Mouse (Mus musculus) left cerebral cortex, adult 8-10 months (tissue): ENCODE measurements around the gene Alox12. TPM values are rescaled to one million over a fixed set of nuclear protein-coding genes. Genes with fewer than 3 reads are reported as not detected.

Experiments used
- DNase-seq, 2 experiments: peaks; one replicate each; pipeline ENCODE4 v3.0.0; 2022; ENCODE audit warnings: low spot score in 2 of 2
- total RNA-seq, 4 experiments: library from RNA; stranded (reverse); gene quantifications; 2 replicates each; pipeline ENCODE4 v1.2.4; 2022

Gene Alox12
- total RNA-seq, 4 experiments from 2014 or later, result 0.23 to 0.82 (median 0.55) TPM

DNA sequence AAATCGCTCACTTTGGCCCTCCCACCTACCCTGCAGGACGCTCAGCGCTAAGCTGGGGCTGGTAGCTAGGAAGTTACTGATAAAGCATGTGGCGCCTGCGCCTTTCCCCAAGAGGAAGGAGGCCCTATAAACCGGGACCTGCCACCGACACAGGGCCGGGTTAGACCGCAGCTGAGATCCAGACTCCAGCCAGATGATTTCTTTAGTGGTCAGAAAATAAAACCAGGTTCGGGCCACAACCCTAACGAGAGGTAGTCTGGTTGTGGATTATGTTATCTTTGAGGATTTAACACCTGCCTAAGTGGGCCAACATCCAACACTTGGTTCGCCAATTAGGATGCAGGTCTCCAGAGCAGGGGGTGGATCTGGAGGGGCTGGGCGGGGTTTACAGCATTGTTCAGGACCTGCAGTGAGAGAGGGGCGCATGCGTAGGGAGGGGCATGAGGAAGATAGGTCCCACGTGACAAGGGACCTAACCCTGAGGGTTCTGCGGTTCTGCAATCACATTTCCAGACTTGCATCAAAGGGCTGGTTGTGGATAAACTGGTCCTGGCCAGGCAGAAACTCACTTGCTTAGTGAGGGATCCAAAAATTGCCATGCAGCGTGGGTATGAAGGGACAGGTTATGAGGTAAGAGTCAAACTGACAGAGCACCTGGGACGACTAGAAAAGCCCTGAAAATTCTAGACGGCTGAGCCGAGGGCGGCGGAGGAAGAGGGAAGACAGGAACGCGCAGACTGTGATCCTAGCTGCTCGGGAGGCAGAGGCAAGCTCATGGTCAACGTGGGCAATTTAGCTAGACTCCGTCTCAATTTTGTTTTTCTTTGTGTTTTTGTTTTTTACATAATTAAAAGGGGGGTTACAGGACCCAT is 34.2 kb downstream of the Alox12 start, which contains the start of gene Slc16a13:
Gene Slc16a13 (minus strand): TSS at position 334 of the 872 bp plus-strand sequence.
- peak; percentile 84 to 97 for DNase-seq

DNA sequence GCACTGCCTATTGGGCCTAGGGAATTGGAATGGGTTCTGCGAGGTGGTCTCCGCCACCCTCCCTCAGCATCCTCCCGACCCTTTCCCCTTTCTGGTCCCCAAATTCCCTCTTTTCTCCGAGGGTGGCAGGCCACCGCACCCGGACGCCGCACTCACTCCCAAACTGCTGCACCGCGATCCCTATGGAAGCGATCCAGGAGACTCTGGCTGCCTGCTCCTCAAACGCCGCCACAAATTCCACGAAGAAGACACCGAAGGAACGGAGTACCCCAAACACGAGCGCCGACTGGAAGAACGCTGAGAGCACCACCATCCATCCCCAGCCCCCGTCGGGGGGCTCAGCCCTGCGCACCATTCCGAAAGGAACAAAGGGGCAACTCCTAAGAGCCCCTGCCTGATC is 34.8 kb downstream of the Alox12 start:
- peak in 1 of 2 experiments; percentile 34 for DNase-seq

DNA sequence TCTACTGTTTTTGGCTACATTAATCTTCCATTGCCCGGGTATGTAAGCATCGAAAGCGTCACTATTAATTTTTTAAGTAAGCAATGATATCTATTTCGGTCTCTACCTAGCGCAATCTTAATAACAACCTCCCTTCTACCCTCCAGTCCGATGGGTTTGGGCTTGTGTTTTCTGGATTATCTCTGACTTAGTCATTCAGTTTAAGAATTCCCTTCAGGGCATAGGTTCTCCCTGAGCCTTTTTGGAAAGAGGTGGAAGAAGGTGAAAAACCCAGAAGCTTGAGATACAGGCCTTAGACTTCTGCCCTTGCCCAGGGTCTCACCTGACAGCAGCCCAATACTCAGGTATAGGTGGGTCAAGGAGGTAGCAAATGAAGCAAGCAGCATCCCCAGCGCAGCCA is 35.3 kb downstream of the Alox12 start:
- DNase-seq, result no peak

DNA sequence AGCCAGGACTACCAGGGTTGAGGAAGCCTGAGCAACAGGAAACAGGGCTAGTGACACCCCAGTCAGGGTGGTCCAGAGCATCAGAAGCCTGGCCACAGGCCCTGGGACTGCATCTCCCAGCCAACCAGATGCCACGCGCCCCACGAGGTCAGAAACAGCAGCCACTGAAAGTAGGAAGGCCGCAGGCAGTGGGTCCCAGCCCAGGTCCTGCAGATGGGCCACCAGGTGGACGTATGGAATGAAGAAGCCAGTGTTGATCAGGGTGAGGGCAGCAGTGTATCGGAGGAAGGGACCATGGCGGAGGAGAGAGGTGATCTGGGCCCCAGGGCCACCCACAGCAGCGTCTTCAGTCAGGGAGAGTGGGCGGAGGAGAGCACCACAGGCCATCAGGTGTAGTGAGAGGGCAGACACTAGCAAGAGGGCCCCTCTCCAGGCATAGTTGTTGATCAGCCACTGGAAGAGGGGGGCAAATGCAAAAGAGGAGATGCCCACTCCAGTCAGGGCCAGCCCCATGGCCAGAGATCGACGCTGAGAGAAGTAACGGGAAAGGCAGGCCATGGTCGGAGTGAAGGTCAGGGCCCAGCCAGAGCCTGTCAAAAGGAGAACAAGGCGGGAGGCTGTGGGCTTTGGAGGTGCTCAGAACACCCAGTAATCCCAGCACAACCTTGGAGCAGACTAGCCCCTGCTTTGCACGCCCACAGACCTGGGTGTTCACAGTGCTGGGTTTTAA is 36.2 kb downstream of the Alox12 start:
- no peak for DNase-seq

DNA sequence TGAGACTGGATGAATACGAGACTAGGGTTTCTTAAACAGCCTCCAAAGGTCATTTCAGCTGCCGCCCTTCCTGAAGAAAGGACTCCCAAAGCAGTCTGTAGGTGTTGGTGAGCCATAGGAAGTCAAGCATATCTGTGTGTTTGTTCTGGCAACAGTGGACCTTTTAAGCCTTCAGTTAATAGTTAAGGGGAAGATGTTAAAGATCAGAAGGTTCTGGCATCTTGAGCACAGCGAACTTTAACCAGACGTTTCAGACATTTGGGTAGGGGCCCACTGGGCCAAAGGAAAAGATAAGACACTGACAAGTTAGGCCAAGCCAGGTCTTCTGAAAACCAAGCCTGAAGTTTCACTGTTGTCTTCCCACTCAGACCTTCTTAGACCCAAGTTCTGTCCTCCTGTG is 37.1 kb downstream of the Alox12 start:
- DNase-seq, result no peak

DNA sequence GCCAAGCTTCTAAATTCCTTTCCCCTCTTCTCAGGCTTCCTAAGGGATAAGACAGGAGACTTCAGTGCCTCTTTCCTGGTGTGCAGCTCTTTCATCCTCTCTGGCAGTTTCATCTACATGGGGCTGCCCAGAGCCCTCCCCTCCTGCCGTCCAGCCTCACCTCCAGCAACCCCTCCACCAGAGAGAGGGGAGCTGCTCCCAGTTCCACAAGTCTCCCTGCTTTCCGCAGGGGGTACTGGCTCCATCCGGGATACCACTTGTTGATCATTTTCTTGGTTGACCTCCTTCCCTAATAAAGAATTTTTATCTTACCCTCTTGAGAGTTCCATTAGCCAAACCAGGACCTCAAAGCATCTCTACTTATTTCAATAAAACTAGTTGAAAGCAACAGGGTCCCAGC is 39.0 kb downstream of the Alox12 start:
- no peak for DNase-seq

DNA sequence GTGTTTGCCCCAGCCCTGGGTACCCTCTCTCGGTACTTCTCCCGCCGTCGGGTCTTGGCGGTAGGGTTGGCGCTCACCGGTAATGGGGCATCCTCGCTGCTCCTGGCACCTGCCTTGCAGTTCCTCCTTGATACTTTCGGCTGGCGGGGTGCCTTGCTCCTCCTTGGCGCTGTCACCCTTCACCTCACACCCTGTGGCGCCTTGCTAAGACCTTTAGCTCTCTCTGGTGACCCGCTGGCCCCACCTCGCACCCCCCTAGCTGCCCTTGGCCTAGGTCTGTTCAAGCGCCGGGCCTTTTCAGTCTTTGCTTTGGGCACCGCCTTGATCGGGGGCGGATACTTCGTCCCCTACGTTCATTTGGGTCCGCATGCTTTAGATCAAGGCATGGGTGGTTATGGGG is 39.9 kb downstream of the Alox12 start:
- no peak for DNase-seq

DNA sequence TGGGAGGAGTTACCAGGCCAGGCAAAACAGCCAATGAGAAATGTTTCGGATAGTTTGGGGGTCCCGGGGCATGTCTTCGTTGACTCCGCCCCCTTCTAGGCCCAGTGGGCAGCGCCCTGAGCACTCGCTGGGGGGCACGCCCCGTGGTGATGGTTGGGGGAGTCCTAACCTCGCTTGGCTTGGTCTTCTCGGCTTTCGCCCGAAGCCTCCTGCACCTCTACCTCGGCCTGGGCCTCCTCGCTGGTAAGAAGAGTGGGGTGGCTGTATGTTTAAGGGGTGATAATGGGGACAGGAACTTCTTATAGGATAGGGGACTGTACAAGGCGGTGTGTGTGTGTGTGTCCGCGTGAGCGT is 40.3 kb downstream of the Alox12 start:
- DNase-seq, result no peak

DNA sequence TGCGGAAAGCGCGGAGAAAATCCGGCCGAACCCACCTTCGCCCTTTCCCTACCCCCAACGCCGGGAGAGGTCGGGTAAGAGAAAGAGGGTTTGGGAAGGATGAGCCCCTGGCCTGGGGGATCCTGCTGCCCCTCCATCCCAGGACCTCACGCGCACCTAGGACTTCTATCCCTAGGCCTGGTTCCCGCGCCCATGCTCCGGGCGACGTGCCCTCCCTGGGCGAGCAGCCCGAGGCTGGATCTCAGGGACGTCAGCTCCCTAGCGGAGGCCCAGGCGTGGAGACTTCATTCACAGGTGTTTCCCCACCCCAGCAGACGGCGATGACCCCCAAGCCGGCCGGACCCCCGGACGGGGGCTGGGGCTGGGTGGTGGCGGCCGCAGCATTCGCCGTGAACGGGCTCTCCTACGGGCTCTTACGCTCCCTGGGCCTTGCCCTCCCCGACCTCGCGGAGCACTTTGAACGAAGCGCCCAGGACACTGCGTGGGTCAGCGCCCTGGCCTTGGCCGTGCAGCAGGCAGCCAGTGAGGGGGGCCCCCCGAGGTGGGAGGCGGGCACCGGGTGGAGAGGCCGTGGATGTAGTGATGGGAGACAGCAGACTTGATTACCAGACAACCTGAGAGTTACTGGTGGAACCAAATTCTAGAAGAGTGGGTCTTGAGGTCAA is 40.8 kb downstream of the Alox12 start:
- DNase-seq, result no peak

DNA sequence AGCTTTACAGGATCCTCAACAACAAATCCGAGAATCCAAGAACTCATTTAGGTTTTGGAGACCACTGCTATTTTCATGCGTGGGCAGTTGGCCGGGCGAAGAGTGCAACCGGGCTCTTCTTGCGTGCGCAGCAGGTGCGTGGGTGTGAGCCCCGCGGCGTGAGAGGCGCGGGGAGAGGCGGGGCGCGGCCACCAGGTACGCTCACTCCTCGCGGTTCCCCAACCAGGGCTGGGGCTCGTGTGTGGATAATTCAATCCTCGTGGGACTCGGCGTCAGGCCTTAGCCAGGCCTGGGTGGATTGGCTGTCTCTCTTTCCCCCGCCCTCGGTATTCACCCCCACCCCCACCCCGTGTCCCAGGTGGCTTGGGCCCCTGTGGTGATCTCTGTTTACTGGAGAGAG is 41.4 kb downstream of the Alox12 start:
- DNase-seq, result peak in 1 of 2 experiments; percentile 57

DNA sequence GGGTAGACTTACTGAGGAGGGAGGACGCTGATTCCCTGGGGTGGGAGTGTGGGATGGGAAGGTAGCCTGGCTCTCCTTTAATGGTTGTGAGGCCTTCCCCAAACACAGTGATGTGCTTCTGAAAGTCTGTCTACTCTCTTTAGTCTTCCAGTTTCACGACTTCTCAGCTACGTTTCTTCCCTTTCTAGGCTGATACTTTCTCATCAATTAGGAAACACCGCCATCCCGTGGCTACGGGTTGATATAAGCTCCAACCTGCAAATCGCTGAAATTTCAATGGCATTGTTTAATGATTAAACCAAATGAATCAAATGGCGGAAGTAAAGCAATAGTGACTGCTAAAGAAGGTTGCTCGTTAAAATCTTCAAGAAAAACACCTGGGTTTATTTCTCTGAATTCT is 42.3 kb downstream of the Alox12 start:
- no peak for DNase-seq

DNA sequence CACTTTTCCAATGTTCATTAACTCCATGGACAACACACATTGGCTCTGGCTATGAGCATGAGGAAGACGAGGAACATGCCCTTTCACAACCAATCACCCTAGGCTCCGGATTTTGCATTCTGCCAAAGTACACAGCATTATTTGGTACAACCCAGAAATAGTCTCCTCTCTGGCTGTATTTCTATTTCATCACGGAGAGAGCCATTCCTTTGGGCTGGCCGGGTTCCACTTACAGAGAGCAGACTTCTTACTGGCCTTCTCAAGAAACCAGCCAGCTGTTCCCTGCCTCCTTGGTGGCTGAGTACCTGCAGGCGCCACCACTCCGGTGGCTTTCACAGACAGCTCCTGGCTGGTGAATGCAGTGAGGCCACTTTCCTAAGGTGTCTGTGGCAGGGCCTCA is 42.7 kb downstream of the Alox12 start, which contains the start of gene Slc16a11:
Gene Slc16a11 (plus strand): TSS at position 330 of the 400 bp plus-strand sequence.
- DNase-seq, result no peak

DNA sequence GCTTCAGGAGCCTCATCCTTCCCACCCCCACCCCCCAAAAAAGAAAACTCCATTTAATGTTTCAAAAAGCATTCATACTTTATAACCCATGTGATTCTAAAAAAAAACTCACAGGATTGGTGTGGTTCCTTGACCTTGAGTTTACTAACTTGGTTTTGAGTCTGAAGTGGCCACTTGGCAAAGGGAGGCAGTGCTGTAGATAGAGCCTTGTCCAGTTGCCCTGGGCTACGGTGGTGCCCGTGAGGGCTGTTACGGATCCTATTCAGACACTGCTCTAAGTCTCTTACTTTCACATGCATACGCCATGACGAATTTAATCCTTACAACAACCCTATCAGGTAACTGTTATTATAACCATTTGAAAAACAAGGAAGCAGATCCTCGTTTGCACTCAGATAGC is 43.2 kb downstream of the Alox12 start:
- DNase-seq, result no peak

DNA sequence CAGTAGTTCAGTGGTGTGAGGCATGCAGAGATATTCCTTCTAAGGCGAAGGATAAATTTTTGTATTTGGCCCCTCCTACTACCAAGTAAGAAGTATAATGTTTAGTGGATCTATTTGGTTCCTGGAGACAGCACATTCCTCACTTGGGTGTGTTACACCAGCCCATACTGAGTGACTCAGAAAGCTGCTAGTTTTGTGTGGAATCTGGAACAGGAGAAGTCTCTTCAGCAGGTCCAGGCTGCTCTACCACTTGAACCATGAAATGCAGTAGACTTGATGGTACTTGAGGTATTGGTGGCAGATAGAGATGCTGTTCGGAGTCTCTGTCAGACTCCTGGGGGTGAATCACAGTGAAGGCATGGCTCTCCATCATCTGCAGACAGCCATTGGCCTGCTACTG is 44.5 kb downstream of the Alox12 start:
- no peak for DNase-seq

DNA sequence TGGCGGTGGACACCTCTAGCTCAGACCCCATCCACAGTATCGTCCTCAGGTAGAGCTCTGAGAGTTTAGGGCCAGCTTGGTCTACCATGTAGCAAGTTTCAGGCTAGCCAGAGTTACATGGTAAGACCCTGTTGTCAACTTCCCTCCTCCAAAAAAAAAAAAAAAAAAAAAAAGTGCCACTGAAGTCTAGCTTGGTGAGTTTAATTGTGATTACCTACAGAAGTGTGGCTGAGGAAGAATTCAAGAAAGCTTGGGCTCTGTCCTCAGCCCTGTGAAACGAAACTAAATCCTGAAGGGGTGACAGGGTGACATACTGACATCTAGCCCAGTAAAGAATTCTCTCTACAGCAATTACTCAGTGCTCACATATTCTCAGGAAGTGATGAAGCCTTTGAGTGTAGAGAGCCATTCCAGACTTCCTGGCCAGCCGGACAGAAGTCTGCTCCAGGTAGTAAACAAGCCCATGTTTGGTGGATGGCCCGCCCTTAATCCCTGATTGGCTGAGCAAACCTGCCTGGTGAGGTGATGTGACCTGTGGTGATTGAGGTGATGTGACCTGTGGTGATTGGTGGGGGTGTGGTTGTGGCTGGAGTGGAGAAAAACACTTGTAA is 46.3 kb downstream of the Alox12 start:
- no peak for DNase-seq

DNA sequence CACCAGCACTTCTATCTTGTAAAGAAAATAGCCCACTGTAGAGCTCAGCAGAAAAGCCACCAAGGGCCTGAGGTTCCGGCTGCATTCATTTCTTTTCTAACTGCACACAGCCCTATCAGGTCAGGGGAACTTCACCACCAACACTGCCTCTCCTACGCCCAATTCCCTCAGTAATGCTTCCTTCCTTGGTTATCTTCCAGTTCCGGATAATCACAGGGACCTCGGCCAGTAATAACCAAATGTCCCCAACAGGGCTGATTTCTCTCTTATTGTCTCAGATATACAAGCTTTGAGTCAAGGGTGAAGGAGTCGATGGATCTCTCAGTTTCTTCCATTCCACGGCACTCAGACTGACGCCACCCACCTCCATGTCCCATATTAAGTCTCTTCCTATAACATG is 47.9 kb downstream of the Alox12 start:
- DNase-seq, result no peak

DNA sequence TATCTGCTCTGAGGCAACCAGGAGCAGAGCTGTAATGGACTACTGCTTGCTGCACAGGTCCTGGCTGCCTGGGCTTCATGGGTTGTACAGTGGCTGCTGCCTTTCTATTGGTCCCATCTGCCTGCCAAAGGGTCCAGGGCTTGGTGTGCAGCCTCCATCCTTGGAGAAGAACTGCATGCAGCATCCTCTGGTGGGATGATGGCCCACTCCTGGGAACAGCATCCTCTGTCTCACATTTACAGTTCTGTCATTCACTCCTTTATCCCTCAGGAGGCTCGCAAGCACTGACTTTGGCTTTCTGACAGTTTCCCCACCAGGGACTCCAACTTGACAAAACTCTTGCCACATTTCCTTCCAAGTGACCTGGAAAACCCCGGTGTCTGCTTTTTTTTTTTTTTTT is 48.4 kb downstream of the Alox12 start:
- no peak for DNase-seq

DNA sequence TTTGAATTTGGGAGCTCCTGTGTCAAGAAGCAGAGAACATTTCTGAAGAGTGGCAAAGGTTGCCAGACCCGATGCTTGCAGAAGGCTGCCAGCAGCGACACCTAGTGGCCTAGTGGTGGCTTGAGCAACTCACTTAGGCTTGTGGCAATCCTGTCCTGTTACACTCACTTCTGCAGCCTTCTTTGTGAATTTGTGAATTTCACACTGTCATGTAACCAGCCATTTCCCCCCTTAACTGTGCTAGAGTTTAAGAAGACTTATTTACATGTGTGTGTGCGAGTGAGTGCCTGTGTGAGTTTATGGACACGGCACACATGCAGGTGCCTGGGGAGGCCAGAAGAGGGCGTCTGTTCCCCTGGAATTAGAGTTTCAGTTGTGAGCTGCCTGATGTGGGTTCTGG is 53.5 kb downstream of the Alox12 start:
- DNase-seq, result peak in 1 of 2 experiments; percentile 59

DNA sequence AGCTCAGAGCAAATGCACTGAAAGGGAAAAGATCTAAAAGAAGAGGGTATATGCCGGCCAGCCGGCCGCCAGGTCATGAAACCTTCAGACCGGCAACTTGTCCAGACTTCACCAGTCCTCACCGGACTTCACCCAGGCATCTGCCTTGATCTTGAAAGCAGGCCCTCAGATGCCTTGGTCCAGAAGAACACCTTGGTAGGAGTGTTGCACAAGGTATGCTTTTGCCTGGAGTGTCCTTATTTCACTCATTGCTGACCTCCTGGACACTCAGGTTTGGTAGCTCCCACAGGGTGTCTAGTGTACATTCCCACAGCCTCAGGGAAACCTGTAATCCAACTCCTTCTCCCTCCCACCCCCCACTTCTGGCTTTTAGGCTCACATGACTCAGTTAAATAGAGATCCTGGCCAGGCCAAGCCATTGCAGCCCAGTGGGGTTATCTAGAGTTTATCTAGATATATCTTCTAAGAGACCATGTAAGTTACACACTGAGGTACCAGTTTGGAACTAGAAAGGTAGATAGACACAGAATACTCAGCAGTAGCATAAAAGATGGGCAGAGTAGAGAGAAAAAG is 55.0 kb downstream of the Alox12 start:
- no peak for DNase-seq

DNA sequence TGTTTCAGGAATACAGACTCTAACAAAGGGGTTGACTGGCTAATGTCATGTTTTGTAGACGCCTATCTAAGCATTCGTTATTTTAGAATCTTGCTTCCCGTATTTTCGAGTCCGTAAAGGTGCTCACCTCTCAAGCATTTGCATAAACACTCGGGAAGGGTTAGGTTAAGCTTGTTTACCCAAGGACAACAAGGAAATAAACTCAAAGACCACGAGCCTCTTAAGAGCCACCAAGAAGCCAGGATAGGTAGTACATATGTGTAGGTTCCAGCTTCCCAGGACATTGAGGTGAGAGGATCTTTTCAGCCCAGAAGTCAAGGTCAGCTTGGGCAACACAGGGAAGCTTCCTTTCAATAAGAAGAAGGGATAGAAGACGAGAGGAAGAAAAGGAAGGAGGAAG is 56.0 kb downstream of the Alox12 start:
- DNase-seq, result no peak

DNA sequence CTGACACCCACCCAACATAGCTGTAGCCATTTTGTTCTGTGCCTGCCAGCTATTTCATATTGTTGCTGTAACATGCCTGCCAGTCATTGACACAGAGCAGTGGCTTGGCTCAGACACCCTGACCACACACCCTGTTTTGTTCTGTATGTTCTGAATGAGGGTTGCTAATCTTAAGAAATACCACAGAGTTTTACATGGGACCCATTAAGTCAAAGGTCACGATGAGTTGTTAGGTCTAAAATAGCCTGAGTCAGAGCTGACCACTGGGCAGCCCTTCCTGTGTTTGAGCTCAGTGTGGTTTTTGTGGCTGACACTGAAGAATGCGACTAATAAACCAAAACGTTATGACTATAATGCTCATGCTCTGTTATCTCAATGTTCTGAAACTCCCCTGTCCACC is 56.8 kb downstream of the Alox12 start:
- DNase-seq, result no peak
